Mouse (Mus musculus) ovary, postnatal 36 days (tissue): Measurements from ENCODE around the gene Rpl7l1.
"Not testable (repeated sequence)": the region's sequence is repeated elsewhere in the genome, so short reads cannot be mapped to it uniquely, and the experiment has no call there.

Experiments used
- DNase-seq: peaks from one replicate; pipeline ENCODE4 v3.0.0; 2022; ENCODE audit warnings: low spot score, mixed read lengths

Rpl7l1 gene

GRCm38 (mm10) chr17:46782341-46783221 is at the start of gene Rpl7l1:
Rpl7l1 (minus strand) TSS chr17:46782672.
- peak; percentile 91 for DNase-seq

GRCm38 (mm10) chr17:46829856-46830535 is 47.5 kb upstream of the Rpl7l1 start:
- DNase-seq: no peak

GRCm38 (mm10) chr17:46828935-46829334 is 46.5 kb upstream of the Rpl7l1 start:
- DNase-seq: no peak

- DNase-seq: no peak
Observed at GRCm38 (mm10) chr17:46823091-46823490, 40.6 kb upstream of the Rpl7l1 start.

GRCm38 (mm10) chr17:46820628-46821027 is 38.2 kb upstream of the Rpl7l1 start:
- no peak for DNase-seq

GRCm38 (mm10) chr17:46817734-46818158 is 35.3 kb upstream of the Rpl7l1 start:
- no peak for DNase-seq

- no peak for DNase-seq
Observed at GRCm38 (mm10) chr17:46816306-46816705, 33.8 kb upstream of the Rpl7l1 start.

- DNase-seq: no peak
Observed at GRCm38 (mm10) chr17:46814497-46814896, 32.0 kb upstream of the Rpl7l1 start.

GRCm38 (mm10) chr17:46813637-46814036 is 31.2 kb upstream of the Rpl7l1 start:
- DNase-seq: no peak

GRCm38 (mm10) chr17:46812442-46812841 is 30.0 kb upstream of the Rpl7l1 start:
- no peak for DNase-seq

GRCm38 (mm10) chr17:46810672-46811071 is 28.2 kb upstream of the Rpl7l1 start:
- no peak for DNase-seq

GRCm38 (mm10) chr17:46809131-46809830 is 26.8 kb upstream of the Rpl7l1 start:
- no peak for DNase-seq

GRCm38 (mm10) chr17:46808376-46808775 is 25.9 kb upstream of the Rpl7l1 start:
- no peak for DNase-seq

GRCm38 (mm10) chr17:46801761-46802160 is 19.3 kb upstream of the Rpl7l1 start:
- DNase-seq: no peak

GRCm38 (mm10) chr17:46799680-46800079 is 17.2 kb upstream of the Rpl7l1 start:
- no peak for DNase-seq

GRCm38 (mm10) chr17:46797386-46797785 is 14.9 kb upstream of the Rpl7l1 start:
- no peak for DNase-seq

GRCm38 (mm10) chr17:46796743-46797142 is 14.3 kb upstream of the Rpl7l1 start:
- no peak for DNase-seq

- DNase-seq: no peak
Observed at GRCm38 (mm10) chr17:46792963-46793362, 10.5 kb upstream of the Rpl7l1 start.

- not testable (repeated sequence) for DNase-seq
Observed at GRCm38 (mm10) chr17:46787974-46788373, 5.5 kb upstream of the Rpl7l1 start.

- no peak for DNase-seq
Observed at GRCm38 (mm10) chr17:46786952-46787351, 4.5 kb upstream of the Rpl7l1 start.

- no peak for DNase-seq
Observed at GRCm38 (mm10) chr17:46783222-46783565, 722 bp upstream of the Rpl7l1 start.

- no peak for DNase-seq
Observed at GRCm38 (mm10) chr17:46781876-46782275, 596 bp downstream of the Rpl7l1 start.

- no peak for DNase-seq
Observed at GRCm38 (mm10) chr17:46776087-46776486, 6.4 kb downstream of the Rpl7l1 start.
